Mouse (Mus musculus) mouse embryonic stem cell (cell line): ENCODE data around the gene Igfbpl1.

Experiments
- in situ Hi-C, 2 experiments: fragments of 300-500 bp; cut with MboI; formaldehyde crosslinking; loops; 1 replicate in 1 of 2; 3 replicates in 1 of 2; pipeline ENCODE4 v1.14.3; 2019 to 2020; ENCODE audit warnings: low sequenced_read_pairs in 2 of 2, low pct_unique_long_range_greater_than_20kb in 1 of 2, mixed read lengths in 1 of 2; ENCODE audit not compliant: unreplicated experiment in 1 of 2

Gene Igfbpl1

GRCm38 (mm10) chr4:45824049-45824760 is 2.5 kb downstream of the Igfbpl1 start:
- in situ Hi-C loops, result no loop called here

- in situ Hi-C loops, result no loop called here
These were observed 3.7 kb downstream of the Igfbpl1 start for GRCm38 (mm10) chr4:45822781-45823575.

- in situ Hi-C loops, result no loop called here
These were observed 4.7 kb downstream of the Igfbpl1 start for GRCm38 (mm10) chr4:45821995-45822394.

- in situ Hi-C loops, result no loop called here
These were observed 6.5 kb downstream of the Igfbpl1 start for GRCm38 (mm10) chr4:45820074-45820830.

GRCm38 (mm10) chr4:45819208-45819931 is 7.4 kb downstream of the Igfbpl1 start:
- in situ Hi-C loops, result no loop called here

- in situ Hi-C loops, result no loop called here
These were observed 7.9 kb downstream of the Igfbpl1 start for GRCm38 (mm10) chr4:45818814-45819207.

- in situ Hi-C loops, result no loop called here
These were observed 11.2 kb downstream of the Igfbpl1 start for GRCm38 (mm10) chr4:45815542-45815941.

GRCm38 (mm10) chr4:45811250-45811649 is 15.5 kb downstream of the Igfbpl1 start:
- in situ Hi-C loops, result no loop called here

- in situ Hi-C loops, result no loop called here
These were observed 18.7 kb downstream of the Igfbpl1 start for GRCm38 (mm10) chr4:45808034-45808433.

GRCm38 (mm10) chr4:45802900-45803299 is 23.8 kb downstream of the Igfbpl1 start:
- in situ Hi-C loops, result no loop called here

GRCm38 (mm10) chr4:45799956-45800537 is 26.7 kb downstream of the Igfbpl1 start:
- in situ Hi-C loops, result loop anchor here (10.0 to 25.0 kb wide), 2 partner anchors 385 to 388 kb away; partner anchors contain the start of gene Slc25a51 (in 1 of the 2)

- in situ Hi-C loops, result loop anchor here (10.0 to 25.0 kb wide), 2 partner anchors 384 to 387 kb away; partner anchors contain the start of gene Slc25a51 (in 1 of the 2)
These were observed 27.8 kb downstream of the Igfbpl1 start, which contains the start of gene Aldh1b1 for GRCm38 (mm10) chr4:45798964-45799363. Aldh1b1 (plus strand) TSS chr4:45799022.

GRCm38 (mm10) chr4:45796760-45797159 is 30.0 kb downstream of the Igfbpl1 start:
- in situ Hi-C loops, result loop anchor here (10.0 to 25.0 kb wide), 2 partner anchors 382 to 384 kb away; partner anchors contain the start of gene Slc25a51 (in 1 of the 2)

GRCm38 (mm10) chr4:45795191-45795811 is 31.4 kb downstream of the Igfbpl1 start:
- in situ Hi-C loops, result loop anchor here (10.0 to 25.0 kb wide), 2 partner anchors 380 to 383 kb away; partner anchors contain the start of gene Slc25a51 (in 1 of the 2)

- in situ Hi-C loops, result loop anchor here (10.0 to 25.0 kb wide), 2 partner anchors 375 to 378 kb away; partner anchors contain the start of gene Slc25a51 (in 1 of the 2)
These were observed 36.7 kb downstream of the Igfbpl1 start for GRCm38 (mm10) chr4:45790018-45790417.

- in situ Hi-C loops, result loop anchor here in 1 of 2 experiments (25.0 kb wide), 1 partner anchor 377 kb away; the partner anchor contains the start of gene Slc25a51
These were observed 37.3 kb downstream of the Igfbpl1 start for GRCm38 (mm10) chr4:45789263-45789958.
